Mouse (Mus musculus): Measurements from ENCODE around the gene Snx30.

Gene Snx30

DNA sequence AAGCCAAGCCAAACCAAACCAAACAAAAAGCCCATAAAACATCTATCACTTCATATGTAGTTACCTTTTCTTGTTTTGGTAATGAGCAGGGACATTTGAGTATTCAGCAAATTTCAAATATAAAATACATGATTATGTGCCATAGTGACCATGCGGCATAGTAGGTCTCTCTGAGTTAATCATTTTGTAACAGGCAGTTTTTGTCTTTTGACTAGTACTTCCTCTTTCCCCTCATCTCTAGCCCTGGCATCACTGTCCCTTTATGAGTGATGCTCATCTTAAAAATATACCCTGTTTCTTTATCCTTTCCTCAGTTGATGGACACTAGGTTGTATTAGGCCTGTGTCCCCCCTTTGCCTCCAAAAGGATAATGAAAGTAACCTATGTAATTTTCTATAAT lies 15.9 kb downstream of the Snx30 start:
- no peak for DNase-seq (ENCODE audit: extremely low read depth, low read depth, low spot score)

GRCm38 (mm10) chr4:59822119-59822518 lies 16.5 kb downstream of the Snx30 start:
- DNase-seq (ENCODE audit: extremely low read depth, low read depth, low spot score), result no peak

DNA sequence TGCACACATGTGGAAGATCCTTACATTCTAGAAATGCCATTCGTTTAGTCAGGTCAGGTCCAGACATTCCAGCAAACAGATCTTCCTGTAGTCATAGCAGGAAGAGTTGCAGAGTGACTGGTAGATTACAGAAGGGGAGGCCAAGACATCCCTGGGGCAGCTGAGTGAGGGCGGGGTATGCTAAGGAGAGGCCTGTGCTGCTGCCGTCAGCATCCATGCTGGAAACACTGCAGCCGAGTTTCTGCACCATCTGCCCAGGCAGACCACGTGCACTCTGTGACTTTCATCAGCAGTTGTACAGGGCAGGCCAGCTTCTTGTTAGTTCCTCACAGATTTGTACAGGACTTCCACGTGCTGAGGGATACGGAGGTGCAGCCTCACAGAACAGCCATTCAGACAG lies 17.8 kb downstream of the Snx30 start:
- no peak for DNase-seq (ENCODE audit: extremely low read depth, low read depth, low spot score)

DNA sequence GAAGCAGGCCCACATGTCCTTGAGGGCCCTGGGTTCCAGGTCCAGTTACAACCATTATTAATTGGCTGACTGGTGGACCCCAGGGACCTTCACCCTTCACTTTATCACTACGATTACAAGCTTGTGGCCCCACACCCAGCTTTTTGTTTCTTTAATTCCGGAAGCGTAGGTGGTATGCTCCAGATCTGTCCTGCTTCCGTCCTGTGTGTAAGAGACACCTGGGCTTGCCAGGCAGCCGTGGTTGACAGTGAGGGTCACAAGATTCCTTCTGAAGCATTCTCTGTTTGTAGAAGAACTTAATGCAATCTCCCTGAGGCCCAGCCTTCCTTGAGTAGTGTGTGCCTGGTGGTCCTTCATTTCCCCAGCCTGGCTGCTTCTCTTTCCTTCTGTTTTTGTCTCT lies 19.2 kb downstream of the Snx30 start:
- no peak for DNase-seq (ENCODE audit: extremely low read depth, low read depth, low spot score)

- DNase-seq (ENCODE audit: extremely low read depth, low read depth, low spot score), result no peak
Observed at GRCm38 (mm10) chr4:59825634-59826033, 20.0 kb downstream of the Snx30 start.

DNA sequence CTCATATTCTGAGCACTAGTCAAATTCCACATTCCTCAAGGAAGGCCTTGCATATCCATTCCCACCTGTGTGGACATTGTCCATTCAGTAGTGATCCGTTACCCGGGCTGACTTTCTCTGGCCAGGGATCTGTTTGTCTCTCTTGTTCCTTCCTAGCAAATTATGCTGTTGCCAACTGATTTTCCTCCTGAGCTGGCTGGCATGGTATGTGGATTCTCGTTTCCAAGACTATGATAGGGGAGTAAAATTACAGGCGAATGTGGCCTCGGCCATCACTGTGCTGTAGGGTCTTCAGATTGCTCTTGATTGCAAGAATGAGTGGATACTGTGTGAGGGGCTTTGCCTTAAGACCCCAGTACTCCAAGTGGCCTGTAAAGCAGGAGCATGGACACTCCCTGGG lies 20.7 kb downstream of the Snx30 start:
- DNase-seq (ENCODE audit: extremely low read depth, low read depth, low spot score), result no peak

GRCm38 (mm10) chr4:59829072-59829471 lies 23.4 kb downstream of the Snx30 start:
- DNase-seq (ENCODE audit: extremely low read depth, low read depth, low spot score), result no peak

DNA sequence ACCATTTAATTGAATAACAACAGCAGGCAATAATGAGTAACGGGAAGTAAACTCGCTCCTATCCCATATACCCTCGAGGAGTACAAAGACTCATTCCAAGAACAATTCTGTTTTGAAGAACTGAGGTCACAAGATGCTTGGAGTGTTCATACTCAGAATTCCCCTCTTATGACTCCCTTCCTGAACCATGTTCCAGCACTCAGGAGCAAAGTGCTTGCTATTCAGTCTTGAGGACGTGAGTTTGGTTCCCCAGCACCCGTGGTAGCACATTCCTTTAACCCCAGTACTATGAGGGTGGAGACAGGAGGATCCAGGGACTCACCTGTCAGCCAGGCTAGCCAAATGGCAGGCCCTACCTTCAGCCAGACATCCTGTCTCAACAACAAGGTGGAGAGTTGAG lies 25.4 kb downstream of the Snx30 start:
- no peak for DNase-seq (ENCODE audit: extremely low read depth, low read depth, low spot score)

GRCm38 (mm10) chr4:59832810-59833209 lies 27.2 kb downstream of the Snx30 start:
- DNase-seq (ENCODE audit: extremely low read depth, low read depth, low spot score), result no peak

DNA sequence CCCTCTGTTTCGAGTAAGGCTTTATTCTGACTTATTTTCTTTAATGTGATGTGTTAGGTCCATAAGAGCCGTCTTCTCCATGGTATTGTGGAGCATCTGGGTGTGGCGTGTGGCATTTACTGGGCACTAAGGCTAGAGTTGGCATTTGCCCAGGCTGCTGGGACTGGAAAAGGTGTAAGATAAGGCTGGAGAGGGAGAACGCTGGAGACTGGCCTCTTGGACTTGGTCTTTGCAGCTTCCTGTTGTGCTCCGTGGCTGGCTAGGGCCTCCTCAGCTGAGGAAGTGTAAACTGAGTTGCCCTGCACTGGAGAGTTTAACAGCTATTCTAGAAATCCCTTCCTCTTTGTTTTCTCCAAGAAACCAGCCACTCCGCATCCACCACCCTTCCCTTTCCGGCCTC lies 32.0 kb downstream of the Snx30 start:
- no peak for DNase-seq (ENCODE audit: extremely low read depth, low read depth, low spot score)

GRCm38 (mm10) chr4:59844460-59845244 lies 39.0 kb downstream of the Snx30 start:
- no peak for DNase-seq (ENCODE audit: extremely low read depth, low read depth, low spot score)

DNA sequence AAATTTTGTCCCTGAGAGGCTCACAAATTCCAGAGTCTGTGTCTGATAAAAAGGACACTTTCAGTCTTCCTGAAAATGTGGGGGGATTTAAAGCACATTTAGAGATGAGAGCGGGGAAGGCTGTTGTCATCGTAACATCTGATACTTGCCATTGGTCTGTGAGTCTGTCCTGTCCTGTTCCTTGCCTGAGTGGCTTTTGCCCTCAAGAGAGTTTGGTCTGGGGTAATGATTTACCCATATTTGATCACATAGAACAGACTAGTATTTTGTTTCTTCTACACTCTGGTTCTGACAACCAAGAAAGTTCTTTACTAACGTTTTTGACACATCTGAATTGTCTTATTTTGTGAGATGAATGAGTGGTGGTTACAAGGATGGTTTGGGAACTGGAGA lies 39.6 kb downstream of the Snx30 start:
- DNase-seq (ENCODE audit: extremely low read depth, low read depth, low spot score), result no peak

GRCm38 (mm10) chr4:59847447-59847846 lies 41.8 kb downstream of the Snx30 start:
- peak; percentile 45 for DNase-seq (ENCODE audit: extremely low read depth, low read depth, low spot score)

DNA sequence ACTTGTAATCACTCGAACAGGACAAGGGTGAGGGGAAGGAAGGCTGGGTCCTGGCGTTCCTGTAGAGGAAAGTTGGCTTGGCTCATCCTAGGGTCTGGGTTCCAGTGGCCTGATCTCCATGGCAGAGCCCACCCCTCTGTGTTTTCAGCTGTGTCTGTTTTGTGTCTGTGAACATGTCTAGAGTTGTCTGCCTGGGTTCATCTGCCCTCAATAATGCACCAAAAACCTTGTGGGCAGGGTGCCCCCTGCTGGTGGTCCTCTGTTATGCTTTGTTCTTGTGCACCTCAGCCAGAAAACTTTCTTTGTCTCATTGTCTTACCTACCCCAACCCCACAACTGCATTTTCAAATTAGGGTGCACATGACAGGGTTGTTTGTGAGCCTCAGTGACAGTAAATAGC lies 44.5 kb downstream of the Snx30 start:
- DNase-seq (ENCODE audit: extremely low read depth, low read depth, low spot score), result no peak

GRCm38 (mm10) chr4:59850886-59851623 lies 45.4 kb downstream of the Snx30 start:
- DNase-seq (ENCODE audit: extremely low read depth, low read depth, low spot score), result no peak

GRCm38 (mm10) chr4:59853155-59853554 lies 47.5 kb downstream of the Snx30 start:
- DNase-seq (ENCODE audit: extremely low read depth, low read depth, low spot score), result no peak

- DNase-seq (ENCODE audit: extremely low read depth, low read depth, low spot score), result no peak
Observed at GRCm38 (mm10) chr4:59859693-59860425, 54.2 kb downstream of the Snx30 start.

GRCm38 (mm10) chr4:59860431-59860830 lies 54.8 kb downstream of the Snx30 start:
- no peak for DNase-seq (ENCODE audit: extremely low read depth, low read depth, low spot score)

GRCm38 (mm10) chr4:59861871-59862270 lies 56.2 kb downstream of the Snx30 start:
- DNase-seq (ENCODE audit: extremely low read depth, low read depth, low spot score), result no peak

GRCm38 (mm10) chr4:59862335-59862734 lies 56.7 kb downstream of the Snx30 start:
- DNase-seq (ENCODE audit: extremely low read depth, low read depth, low spot score), result no peak

DNA sequence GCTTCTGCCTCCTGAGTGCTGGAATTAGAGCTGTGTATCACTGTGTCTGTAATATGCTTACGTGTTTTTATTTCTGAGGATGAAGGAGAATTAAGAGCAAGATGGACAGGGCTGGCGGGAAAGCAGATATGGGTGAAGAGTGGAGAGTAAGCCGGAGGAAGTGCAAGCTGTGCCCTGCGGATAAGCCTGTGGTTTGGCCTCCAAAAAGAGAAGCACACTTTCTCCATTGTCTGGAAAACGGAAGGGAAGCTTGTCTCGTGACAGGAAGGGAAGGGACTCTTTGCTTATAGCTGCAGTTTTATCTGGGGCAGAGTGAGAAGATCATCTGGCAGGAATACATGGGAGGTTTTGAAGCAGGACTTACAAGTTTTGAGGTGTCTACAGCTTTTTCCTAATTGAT lies 58.2 kb downstream of the Snx30 start:
- no peak for DNase-seq (ENCODE audit: extremely low read depth, low read depth, low spot score)

DNA sequence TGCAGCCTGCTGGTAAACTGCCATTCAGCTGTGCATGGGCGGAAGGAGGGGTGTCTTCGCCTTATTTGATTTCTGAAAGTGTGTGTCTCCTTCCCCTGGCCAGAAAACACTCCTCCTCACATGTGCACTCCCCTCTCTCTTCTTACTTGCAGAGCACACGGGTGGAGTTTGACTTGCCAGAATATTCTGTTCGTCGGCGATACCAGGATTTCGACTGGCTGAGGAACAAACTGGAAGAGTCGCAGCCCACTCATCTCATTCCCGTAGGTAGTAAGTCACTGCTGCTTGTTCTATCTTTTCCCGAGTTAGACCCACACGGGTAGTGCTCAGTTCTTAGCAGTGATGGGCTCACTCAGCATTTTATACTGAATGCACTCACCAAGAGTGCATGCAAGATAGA lies 62.4 kb downstream of the Snx30 start:
- no peak for DNase-seq (ENCODE audit: extremely low read depth, low read depth, low spot score)
